Mouse (Mus musculus): Measurements from ENCODE around the gene Sap30bp.

Gene Sap30bp

GRCm38 (mm10) chr11:115933108-115933746 lies at the start of gene Sap30bp, which contains the start of gene Recql5:
Gene Sap30bp, plus strand, starts transcription at chr11:115933282.
Gene Recql5, minus strand, starts transcription at chr11:115933477.
- DNase-seq (ENCODE audit: extremely low spot score, low read depth, low spot score): peak; percentile 99

- no peak for DNase-seq (ENCODE audit: extremely low spot score, low read depth, low spot score)
Observed at GRCm38 (mm10) chr11:115884361-115884760, 48.7 kb upstream of the Sap30bp start.

- no peak for DNase-seq (ENCODE audit: extremely low spot score, low read depth, low spot score)
Observed at GRCm38 (mm10) chr11:115885281-115885680, 47.8 kb upstream of the Sap30bp start.

GRCm38 (mm10) chr11:115886446-115886845 lies 46.6 kb upstream of the Sap30bp start:
- DNase-seq (ENCODE audit: extremely low spot score, low read depth, low spot score): no peak

- DNase-seq (ENCODE audit: extremely low spot score, low read depth, low spot score): no peak
Observed at GRCm38 (mm10) chr11:115888020-115888419, 45.1 kb upstream of the Sap30bp start.

- DNase-seq (ENCODE audit: extremely low spot score, low read depth, low spot score): no peak
Observed at GRCm38 (mm10) chr11:115889159-115889558, 43.9 kb upstream of the Sap30bp start.

GRCm38 (mm10) chr11:115892213-115892612 lies 40.9 kb upstream of the Sap30bp start:
- no peak for DNase-seq (ENCODE audit: extremely low spot score, low read depth, low spot score)

- no peak for DNase-seq (ENCODE audit: extremely low spot score, low read depth, low spot score)
Observed at GRCm38 (mm10) chr11:115893071-115893470, 40.0 kb upstream of the Sap30bp start.

GRCm38 (mm10) chr11:115894755-115895520 lies 38.1 kb upstream of the Sap30bp start:
- no peak for DNase-seq (ENCODE audit: extremely low spot score, low read depth, low spot score)

- no peak for DNase-seq (ENCODE audit: extremely low spot score, low read depth, low spot score)
Observed at GRCm38 (mm10) chr11:115898446-115898845, 34.6 kb upstream of the Sap30bp start.

- no peak for DNase-seq (ENCODE audit: extremely low spot score, low read depth, low spot score)
Observed at GRCm38 (mm10) chr11:115898886-115899285, 34.2 kb upstream of the Sap30bp start.

- no peak for DNase-seq (ENCODE audit: extremely low spot score, low read depth, low spot score)
Observed at GRCm38 (mm10) chr11:115899486-115900266, 33.4 kb upstream of the Sap30bp start, which contains the start of gene Smim5. Gene Smim5, plus strand, starts transcription at chr11:115899966.

- DNase-seq (ENCODE audit: extremely low spot score, low read depth, low spot score): no peak
Observed at GRCm38 (mm10) chr11:115900561-115901337, 32.3 kb upstream of the Sap30bp start.

- DNase-seq (ENCODE audit: extremely low spot score, low read depth, low spot score): no peak
Observed at GRCm38 (mm10) chr11:115901338-115902161, 31.5 kb upstream of the Sap30bp start.

GRCm38 (mm10) chr11:115902177-115902576 lies 30.9 kb upstream of the Sap30bp start:
- no peak for DNase-seq (ENCODE audit: extremely low spot score, low read depth, low spot score)

- no peak for DNase-seq (ENCODE audit: extremely low spot score, low read depth, low spot score)
Observed at GRCm38 (mm10) chr11:115902831-115903230, 30.3 kb upstream of the Sap30bp start.

GRCm38 (mm10) chr11:115903384-115904230 lies 29.5 kb upstream of the Sap30bp start:
- no peak for DNase-seq (ENCODE audit: extremely low spot score, low read depth, low spot score)

GRCm38 (mm10) chr11:115904231-115904955 lies 28.7 kb upstream of the Sap30bp start:
- DNase-seq (ENCODE audit: extremely low spot score, low read depth, low spot score): no peak
